Mouse (Mus musculus) stomach, embryonic 14.5 days (tissue): ENCODE measurements around the gene Mcl1. TPM values are rescaled to one million over a fixed set of nuclear protein-coding genes. Genes with fewer than 3 reads are reported as not detected.
"Not testable (repeated sequence)": the region's sequence is repeated elsewhere in the genome, so short reads cannot be mapped to it uniquely, and the experiment has no call there.

Source experiments
- ATAC-seq: fragments of 200-750 bp; cut with Nextera tagmentation; 2 replicates; pipeline ENCODE4 v1.8.0; 2017; ENCODE audit warnings: low read depth, moderate TSS enrichment; ENCODE audit not compliant: insufficient number of reproducible peaks, insufficient read depth, low FRiP score
- H3K27ac ChIP-seq: fragments of 300-500 bp; sonication (generic); 2 replicates; pipeline ENCODE4 v1.5.1; 2014; ENCODE audit warnings: mild to moderate bottlenecking, low read length, moderate library complexity, mixed read lengths
- H3K27me3 ChIP-seq: fragments of 300-500 bp; sonication (generic); 2 replicates; pipeline ENCODE4 v1.6.1; 2014; ENCODE audit warnings: low read length, control low read depth, mixed read lengths; ENCODE audit not compliant: control insufficient read depth, insufficient read depth
- H3K36me3 ChIP-seq: fragments of 300-500 bp; sonication (generic); 2 replicates; pipeline ENCODE4 v1.6.1; 2014; ENCODE audit warnings: mild to moderate bottlenecking, control low read depth, low read length, moderate library complexity, mixed read lengths; ENCODE audit not compliant: control insufficient read depth, insufficient read depth
- H3K4me1 ChIP-seq: fragments of 300-500 bp; sonication (generic); 2 replicates; pipeline ENCODE4 v1.6.1; 2014; ENCODE audit warnings: low read length, control low read depth, mixed read lengths; ENCODE audit not compliant: control insufficient read depth, insufficient read depth
- H3K4me2 ChIP-seq: fragments of 300-500 bp; sonication (generic); replicated peaks from 2 replicates; pipeline ENCODE4 v1.6.1; 2014; ENCODE audit warnings: low read depth, low read length, control low read depth
- H3K4me3 ChIP-seq: fragments of 300-500 bp; sonication (generic); 2 replicates; pipeline ENCODE4 v1.5.1; 2014; ENCODE audit warnings: low read depth, low read length, control low read depth
- H3K9ac ChIP-seq: fragments of 300-500 bp; sonication (generic); replicated peaks from 2 replicates; pipeline ENCODE4 v1.6.1; 2014; ENCODE audit warnings: low read depth, mild to moderate bottlenecking, control low read depth, low read length, moderate library complexity, mixed read lengths
- H3K9me3 ChIP-seq: fragments of 300-500 bp; sonication (generic); 2 replicates; pipeline ENCODE4 v1.6.1; 2016; ENCODE audit warnings: low read depth, low read length, control low read depth; ENCODE audit not compliant: control insufficient read depth
- WGBS: fragments of 180-500 bp; shearing (Covaris S2); extraction: QIAGEN DNeasy Blood & Tissue Kit; methylation state at CpG from one replicate; pipeline ENCODE4 v1.1.7; 2014; 5-methylcytosine and 5-hydroxymethylcytosine counted together
- polyA plus RNA-seq: library from polyadenylated mRNA; unstranded; fragments of >200 nt; fragmentation: Nextera tagmentation; extraction: Ambion mirVana; gene quantifications from 2 replicates; pipeline ENCODE4 v1.2.1, GENCODE M21; 2014

Mcl1 gene
- polyA plus RNA-seq = 47.0 and 61.2 TPM in 2 replicates

DNA sequence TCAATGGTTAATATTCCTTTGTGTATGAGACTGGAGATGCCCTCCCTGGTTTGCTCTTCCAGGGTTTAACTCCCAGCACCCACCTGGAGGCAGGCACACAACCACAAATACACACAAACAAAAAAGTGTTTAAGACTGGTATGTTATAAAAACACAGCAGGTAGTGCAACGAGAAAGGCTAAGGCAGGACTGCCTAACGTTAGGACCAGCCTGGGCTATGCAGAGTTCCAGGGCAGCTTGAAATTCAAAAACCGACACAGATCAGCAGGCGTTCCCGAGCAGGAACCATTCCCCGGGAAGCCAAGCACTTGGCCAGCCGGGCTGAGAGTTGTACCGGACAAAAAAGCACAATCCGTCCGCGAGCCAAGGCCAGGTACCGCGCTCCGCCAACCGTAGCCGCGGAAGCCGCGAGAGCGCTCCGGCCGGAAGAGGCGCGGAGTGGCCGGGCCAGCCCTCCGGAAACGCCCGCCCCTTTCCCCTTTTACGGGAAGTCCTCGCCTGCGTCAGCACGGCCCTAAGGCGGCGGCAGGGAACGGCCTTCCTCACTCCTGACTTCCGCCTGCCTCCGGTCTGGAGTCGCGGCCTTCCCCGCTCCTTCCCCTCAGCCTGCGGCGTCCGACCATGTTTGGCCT is at the start of gene Mcl1:
Gene Mcl1, plus strand, starts transcription at position 553 of the 632 bp plus-strand sequence.
- H3K9ac ChIP-seq = peak within 1 kb of the TSS; percentile 100
- H3K9me3 ChIP-seq = no peaks in the 10 kb centered on the region
- peaks cover 30% of the 10 kb centered on the region for H3K36me3 ChIP-seq
- ATAC-seq = peak; percentile 99
- peak within 1 kb of the TSS; percentile 90 for H3K4me2 ChIP-seq
- H3K27me3 ChIP-seq = no peaks in the 10 kb centered on the region
- under 1% methylated on average over 43 of the region's 43 CpGs for WGBS
- H3K4me3 ChIP-seq = peak within 1 kb of the TSS; percentile 100
- peaks cover 32% of the 10 kb centered on the region for H3K4me1 ChIP-seq
- peak within 1 kb of the TSS; percentile 99 for H3K27ac ChIP-seq

DNA sequence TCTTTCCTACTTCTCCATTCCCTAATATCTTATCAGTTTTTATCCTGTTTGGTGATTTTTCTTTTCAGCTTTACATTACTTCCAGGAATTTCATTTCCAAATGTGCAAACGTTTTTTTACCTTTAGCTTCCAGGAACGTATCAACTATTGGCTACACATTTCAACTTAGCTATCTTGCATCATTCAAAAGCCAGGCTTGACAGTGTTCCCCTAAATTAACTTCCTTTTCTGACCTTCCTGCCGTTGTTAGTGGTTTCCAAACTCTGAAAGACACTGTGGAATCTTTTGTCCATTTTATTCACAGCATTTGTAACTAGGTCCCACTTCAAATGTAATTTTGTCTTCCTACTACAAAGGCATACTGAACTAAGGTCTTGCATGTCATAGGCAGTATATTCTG is 49.4 kb upstream of the Mcl1 start:
- H3K4me2 ChIP-seq = no peak overlapping the region
- no peaks in the 10 kb centered on the region for H3K4me1 ChIP-seq
- H3K4me3 ChIP-seq = no peak overlapping the region
- H3K9ac ChIP-seq = no peak overlapping the region
- H3K27ac ChIP-seq = no peak overlapping the region
- WGBS = 69% methylated on average over 3 of the region's 3 CpGs
- H3K9me3 ChIP-seq = no peaks in the 10 kb centered on the region
- ATAC-seq = no peak
- peaks cover 17% of the 10 kb centered on the region for H3K36me3 ChIP-seq
- H3K27me3 ChIP-seq = no peaks in the 10 kb centered on the region

DNA sequence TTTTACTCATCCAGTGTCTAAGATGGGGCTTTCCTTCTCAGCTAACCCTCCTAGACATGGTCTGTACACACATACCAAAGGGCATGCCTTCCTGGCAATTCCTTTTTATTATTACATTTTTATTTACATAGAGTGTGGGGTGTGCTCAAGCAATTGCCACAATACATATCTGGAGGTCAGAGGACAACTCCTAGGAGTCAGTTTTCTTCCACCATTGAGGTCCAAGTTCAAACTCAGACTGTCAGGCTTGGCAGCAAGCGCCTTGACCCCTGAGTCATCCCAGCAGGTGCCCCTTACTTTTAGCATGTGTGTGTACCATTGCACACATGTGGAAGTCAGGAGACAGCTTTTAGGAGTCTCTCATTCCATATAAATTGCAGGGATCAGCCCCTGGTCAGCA is 44.6 kb upstream of the Mcl1 start:
- no peak overlapping the region for H3K4me2 ChIP-seq
- H3K36me3 ChIP-seq = peaks cover 40% of the 10 kb centered on the region
- H3K9me3 ChIP-seq = no peaks in the 10 kb centered on the region
- H3K4me1 ChIP-seq = no peaks in the 10 kb centered on the region
- no peak overlapping the region for H3K4me3 ChIP-seq
- H3K27ac ChIP-seq = no peak overlapping the region
- H3K27me3 ChIP-seq = no peaks in the 10 kb centered on the region
- no peak for ATAC-seq
- no peak overlapping the region for H3K9ac ChIP-seq
- WGBS = 88% methylated on average over 1 of the region's 1 CpGs

DNA sequence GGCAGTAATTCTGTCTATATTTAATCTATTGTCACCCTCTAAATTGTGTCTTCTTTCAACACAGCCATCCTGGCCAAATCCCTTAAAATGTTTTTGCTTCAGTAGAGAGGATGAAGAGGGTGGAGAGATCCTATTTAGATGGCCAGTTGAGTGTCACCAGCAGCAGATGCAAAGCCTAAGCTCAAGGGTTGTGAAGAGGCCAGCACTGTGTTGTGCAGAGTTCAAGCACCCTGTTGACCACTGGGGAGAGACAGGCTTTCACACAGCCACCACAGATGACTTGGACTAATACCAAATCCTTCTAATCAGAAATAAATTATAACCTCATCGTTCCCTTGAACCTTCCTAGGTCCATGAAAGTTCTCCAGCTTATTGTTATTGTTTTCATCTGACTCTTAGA is 40.1 kb upstream of the Mcl1 start:
- peaks cover 28% of the 10 kb centered on the region for H3K36me3 ChIP-seq
- ATAC-seq = no peak

DNA sequence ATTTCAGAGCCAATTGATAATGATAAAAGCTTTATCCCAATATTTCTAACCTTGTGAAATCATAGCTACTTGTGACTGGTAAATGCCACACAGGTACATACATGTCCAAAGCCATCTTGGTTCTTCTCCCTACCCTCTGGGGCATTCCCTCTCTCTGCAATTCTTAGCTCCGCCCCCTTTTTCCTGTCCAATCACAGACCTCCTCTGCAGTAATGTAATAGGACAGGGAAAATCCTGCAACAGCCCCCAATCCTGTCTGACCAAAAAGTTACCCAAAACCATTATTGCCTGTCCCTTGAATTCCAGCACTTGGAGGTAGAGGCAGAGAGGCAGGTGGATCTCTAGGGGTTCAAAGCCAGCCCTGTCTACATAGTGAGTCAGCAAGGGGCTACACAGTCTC is 37.3 kb upstream of the Mcl1 start:
- H3K4me2 ChIP-seq = no peak overlapping the region
- H3K9me3 ChIP-seq = no peaks in the 10 kb centered on the region
- no peaks in the 10 kb centered on the region for H3K27me3 ChIP-seq
- 75% methylated on average over 1 of the region's 1 CpGs for WGBS
- ATAC-seq = no peak
- no peak overlapping the region for H3K27ac ChIP-seq
- H3K4me3 ChIP-seq = no peak overlapping the region
- peaks cover 17% of the 10 kb centered on the region for H3K36me3 ChIP-seq
- H3K4me1 ChIP-seq = peaks cover 5% of the 10 kb centered on the region; the same call in 1 of the 2 replicates
- no peak overlapping the region for H3K9ac ChIP-seq

More for the DNA sequence above, 40.1 kb upstream of the Mcl1 start:
- H3K27ac ChIP-seq = no peak overlapping the region
- WGBS = 65% methylated on average over 1 of the region's 1 CpGs
- no peaks in the 10 kb centered on the region for H3K4me1 ChIP-seq
- no peak overlapping the region for H3K9ac ChIP-seq
- no peaks in the 10 kb centered on the region for H3K9me3 ChIP-seq
- no peaks in the 10 kb centered on the region for H3K27me3 ChIP-seq
- no peak overlapping the region for H3K4me3 ChIP-seq
- H3K4me2 ChIP-seq = no peak overlapping the region

DNA sequence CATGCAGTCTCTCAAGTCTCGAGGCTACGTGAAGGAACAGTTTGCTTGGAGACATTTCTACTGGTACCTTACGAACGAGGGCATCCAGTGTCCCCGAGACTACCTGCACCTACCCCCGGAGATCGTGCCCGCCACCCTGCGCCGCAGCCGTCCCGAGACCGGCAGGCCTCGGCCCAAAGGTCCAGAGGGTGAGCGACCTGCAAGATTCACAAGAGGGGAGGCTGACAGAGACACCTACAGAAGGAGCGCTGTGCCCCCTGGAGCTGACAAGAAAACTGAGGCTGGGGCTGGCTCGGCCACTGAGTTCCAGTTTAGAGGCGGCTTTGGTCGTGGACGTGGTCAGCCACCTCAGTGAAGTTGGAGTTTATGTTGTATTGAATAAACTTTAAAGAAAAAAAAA is 36.2 kb upstream of the Mcl1 start:
- WGBS = 94% methylated on average over 20 of the region's 20 CpGs
- not testable (repeated sequence) for H3K4me3 ChIP-seq, H3K9me3 ChIP-seq, H3K27me3 ChIP-seq, H3K4me1 ChIP-seq, ATAC-seq, H3K4me2 ChIP-seq, H3K27ac ChIP-seq, H3K9ac ChIP-seq
- H3K36me3 ChIP-seq = peaks cover 21% of the 10 kb centered on the region

DNA sequence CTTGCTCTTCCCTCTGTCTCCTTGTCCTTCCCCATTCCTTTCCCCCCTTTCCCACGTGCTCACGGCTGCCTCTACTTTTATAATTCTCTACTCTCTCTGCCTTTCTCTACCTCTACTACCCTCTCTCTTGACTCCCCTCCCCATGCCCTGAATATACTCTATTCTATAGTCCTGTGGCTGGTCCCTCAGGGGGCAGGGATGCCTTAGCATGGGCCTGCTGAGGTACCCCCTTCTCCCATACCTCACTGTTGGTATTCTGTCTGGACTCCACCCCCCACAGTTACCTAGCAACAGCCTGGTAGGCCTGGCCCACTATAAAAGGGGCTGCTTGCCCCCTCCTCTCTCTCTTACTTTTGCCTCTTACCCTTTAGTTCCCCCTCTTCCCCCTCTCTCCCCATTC is 35.0 kb upstream of the Mcl1 start:
- H3K4me1 ChIP-seq = peaks cover 5% of the 10 kb centered on the region; the same call in 1 of the 2 replicates
- H3K4me2 ChIP-seq = no peak overlapping the region
- H3K36me3 ChIP-seq = peaks cover 22% of the 10 kb centered on the region
- no peak overlapping the region for H3K4me3 ChIP-seq
- no peak overlapping the region for H3K9ac ChIP-seq
- H3K27me3 ChIP-seq = no peaks in the 10 kb centered on the region
- ATAC-seq = no peak
- no peaks in the 10 kb centered on the region for H3K9me3 ChIP-seq
- H3K27ac ChIP-seq = no peak overlapping the region
- WGBS = 69% methylated on average over 2 of the region's 2 CpGs

DNA sequence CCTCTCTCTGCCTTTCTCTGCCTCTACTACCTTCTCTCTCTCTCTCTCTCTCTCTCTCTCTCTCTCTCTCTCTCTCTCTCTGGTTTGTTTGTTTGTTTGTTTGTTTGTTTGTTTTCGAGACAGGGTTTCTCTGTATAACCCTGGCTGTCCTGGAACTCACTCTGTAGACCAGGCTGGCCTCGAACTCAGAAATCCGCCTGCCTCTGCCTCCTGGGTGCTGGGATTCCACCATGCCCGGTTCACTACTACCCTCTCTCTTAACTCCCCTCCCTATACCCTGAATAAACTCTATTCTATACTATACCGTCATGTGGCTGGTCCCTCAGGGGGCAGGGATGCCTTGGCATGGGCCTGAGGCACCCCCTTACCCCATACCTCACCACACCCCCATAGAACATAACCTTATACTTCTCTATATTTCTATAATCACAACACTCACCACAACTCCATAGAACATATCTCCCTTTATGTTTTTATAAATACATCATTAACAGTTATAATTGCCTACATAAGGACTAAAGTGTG is 34.5 kb upstream of the Mcl1 start:
- peaks cover 24% of the 10 kb centered on the region for H3K36me3 ChIP-seq
- not testable (repeated sequence) for H3K4me1 ChIP-seq, H3K27me3 ChIP-seq, H3K9ac ChIP-seq, ATAC-seq, H3K9me3 ChIP-seq
- peak overlapping the region; percentile 57 for H3K4me3 ChIP-seq
- peak overlapping the region; percentile 69 for H3K27ac ChIP-seq
- 65% methylated on average over 5 of the region's 5 CpGs for WGBS
- peak overlapping the region; percentile 47 for H3K4me2 ChIP-seq
